Mouse (Mus musculus) C2C12 (cell line): ENCODE measurements around the gene Nfib.

Experiments
- CTCF ChIP-seq: IDR thresholded peaks from one replicate; pipeline ENCODE4 v1.5.1; 2011; ENCODE audit not compliant: control insufficient read depth, insufficient read depth, insufficient read length
- FOSL1 ChIP-seq: IDR thresholded peaks from one replicate; pipeline ENCODE4 v1.8.0; 2011; ENCODE audit warnings: mild to moderate bottlenecking, low read length; ENCODE audit not compliant: poor library complexity, insufficient read depth, severe bottlenecking
- MAX ChIP-seq: IDR thresholded peaks from one replicate; pipeline ENCODE4 v1.6.1; 2011; ENCODE audit warnings: mild to moderate bottlenecking, control low read depth

- TF ChIP-seq CTCF (no peak), FOSL1 (no peak), MAX (no peak)
Observed at GRCm38 (mm10) chr4:82505121-82506031, 200.2 kb downstream of the Nfib start.
